Mouse (Mus musculus) spleen, adult 2 months (tissue): ENCODE results near the gene Wwox.

Experiments
- CTCF ChIP-seq: fragments of 200-500 bp; IDR thresholded peaks from 2 replicates; pipeline ENCODE4 v1.5.1; 2011; ENCODE audit warnings: mild to moderate bottlenecking, inconsistent platforms; ENCODE audit not compliant: insufficient read depth, insufficient read length, insufficient replicate concordance; ENCODE audit errors: extremely low read depth
- POLR2A ChIP-seq: fragments of 200-500 bp; IDR thresholded peaks from 2 replicates; pipeline ENCODE4 v1.6.1; 2011; ENCODE audit warnings: low read depth, low read length, inconsistent platforms

DNA sequence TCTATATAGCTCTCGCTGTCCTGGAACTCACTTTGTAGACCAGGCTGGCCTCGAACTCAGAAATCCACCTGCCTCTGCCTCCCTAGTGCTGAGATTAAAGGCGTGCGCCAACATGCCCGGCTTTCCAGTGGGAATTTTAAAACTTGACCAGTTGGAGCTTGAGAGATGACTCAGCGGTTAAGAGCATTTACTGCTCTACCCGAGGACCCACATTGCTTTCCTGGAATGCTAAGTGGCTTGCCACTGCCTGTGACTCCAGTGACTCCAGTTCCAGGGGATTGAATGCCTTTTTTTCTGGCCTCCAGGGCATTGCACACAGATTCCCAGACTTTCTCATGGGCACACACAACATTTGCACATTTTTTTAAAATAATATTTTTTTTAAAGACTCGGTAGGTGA is 499.9 kb downstream of the Wwox start:
- TF ChIP-seq CTCF (no peak), POLR2A (no peak)
